Mouse (Mus musculus) right cerebral cortex, postnatal 25 days (tissue): Measurements from ENCODE around the gene Tmem198b.
"Not testable (repeated sequence)": the region's sequence is repeated elsewhere in the genome, so short reads cannot be mapped to it uniquely, and the experiment has no call there.

Experiments
- DNase-seq: peaks from one replicate; pipeline ENCODE4 v3.0.0; 2022

Tmem198b gene

GRCm38 (mm10) chr10:128804271-128805091 is at the start of gene Tmem198b:
Gene Tmem198b, minus strand, starts transcription at chr10:128804370.
- peak; percentile 66 for DNase-seq

DNA sequence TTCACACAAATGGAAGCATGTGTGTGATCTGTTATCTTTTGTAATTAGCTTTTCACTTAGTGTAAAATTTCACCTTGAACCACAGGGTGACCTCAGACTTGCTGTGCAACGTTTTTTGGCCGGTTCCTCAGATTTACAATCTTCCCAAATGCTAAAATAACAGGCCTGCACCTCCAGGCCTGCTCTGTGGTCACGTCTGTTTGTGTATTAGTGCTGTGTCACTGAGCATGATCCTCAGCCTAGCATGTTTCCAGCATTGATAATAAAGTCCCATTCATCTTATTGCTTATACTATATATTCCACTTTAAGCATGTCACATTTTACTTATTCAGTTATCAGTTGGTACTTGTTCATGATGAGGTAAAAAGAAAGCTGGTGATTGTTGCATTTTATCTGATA is 46.2 kb upstream of the Tmem198b start:
- no peak for DNase-seq

GRCm38 (mm10) chr10:128848426-128848825 is 44.3 kb upstream of the Tmem198b start:
- no peak for DNase-seq

DNA sequence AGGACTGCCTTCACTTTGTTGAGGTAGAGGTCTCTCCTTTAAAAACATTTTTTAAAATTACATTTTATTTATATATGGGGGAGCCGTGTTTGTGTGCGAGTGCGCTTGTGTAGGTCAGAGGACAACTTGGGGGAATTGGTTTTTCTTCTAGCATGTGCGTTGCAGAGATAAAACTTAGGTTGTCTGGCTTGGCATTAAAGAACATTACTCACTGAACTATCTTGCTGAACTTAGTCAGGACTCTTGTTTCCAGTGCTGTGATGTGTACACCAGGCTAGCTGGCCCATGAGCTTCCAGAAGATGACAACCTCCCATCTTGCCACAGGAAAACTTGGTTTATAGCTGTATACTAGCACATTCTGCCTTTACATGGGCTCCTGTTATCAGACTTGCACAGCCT is 42.5 kb upstream of the Tmem198b start:
- no peak for DNase-seq

DNA sequence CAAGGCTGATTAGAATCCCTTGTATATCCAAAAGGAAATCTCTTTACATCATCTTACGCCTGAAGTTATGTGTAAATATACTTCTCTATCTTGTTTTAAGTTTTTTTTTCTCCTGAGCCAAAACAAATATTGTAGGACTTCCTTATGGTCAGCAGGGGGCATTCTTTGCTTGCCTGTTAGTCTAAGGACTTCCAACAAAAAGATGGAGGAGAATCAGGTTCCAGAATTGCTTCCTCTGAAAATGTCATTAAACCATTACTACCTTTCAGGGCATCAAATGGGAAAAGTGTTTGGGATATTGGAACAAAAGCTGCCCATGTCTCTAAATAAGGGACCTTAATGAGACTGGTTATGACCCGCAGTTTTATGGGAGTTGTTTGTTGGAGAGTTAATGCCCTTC is 41.3 kb upstream of the Tmem198b start:
- no peak for DNase-seq

GRCm38 (mm10) chr10:128843260-128843659 is 39.1 kb upstream of the Tmem198b start:
- DNase-seq = no peak

- DNase-seq = no peak
These were observed 36.4 kb upstream of the Tmem198b start for GRCm38 (mm10) chr10:128840612-128841011.

GRCm38 (mm10) chr10:128839434-128839833 is 35.3 kb upstream of the Tmem198b start:
- DNase-seq = no peak

DNA sequence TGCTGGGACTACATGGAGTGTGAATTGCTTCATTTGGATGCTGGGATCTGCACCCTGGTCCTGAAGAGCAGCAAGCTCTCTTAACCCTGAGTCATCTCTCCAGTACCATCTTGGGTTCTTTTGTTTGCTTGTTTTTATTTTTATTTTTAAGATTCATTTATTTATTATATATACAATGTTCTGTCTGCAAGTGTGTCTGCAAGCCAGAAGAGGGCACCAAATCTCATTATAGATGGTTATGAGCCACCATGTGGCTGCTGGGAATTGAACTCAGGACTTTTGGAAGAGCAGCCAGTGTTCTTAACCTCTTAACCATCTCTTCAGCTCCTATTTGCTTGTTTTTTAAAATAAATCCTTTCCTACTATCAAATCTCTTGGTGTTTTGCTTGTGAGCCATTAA is 33.2 kb upstream of the Tmem198b start:
- no peak for DNase-seq

DNA sequence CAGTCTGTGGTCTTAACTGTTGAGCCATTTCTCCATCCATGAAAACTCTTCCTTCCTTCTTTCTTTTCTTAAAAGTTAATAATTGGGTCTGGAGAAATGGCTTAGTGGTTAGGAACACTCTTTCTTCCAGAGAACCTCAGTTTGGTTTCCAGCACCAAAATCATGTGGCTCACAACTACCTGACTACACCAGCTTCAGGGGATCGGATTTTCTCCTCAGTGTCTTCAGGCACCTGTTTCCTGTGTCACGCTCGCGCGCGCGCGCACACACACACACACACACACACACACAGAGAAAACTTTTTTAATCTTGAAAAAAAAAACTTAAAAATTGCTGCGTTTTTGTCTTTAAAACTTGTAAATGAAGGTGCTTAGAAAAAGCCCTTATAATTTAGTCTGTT is 19.7 kb upstream of the Tmem198b start:
- DNase-seq = no peak

GRCm38 (mm10) chr10:128823087-128823486 is 18.9 kb upstream of the Tmem198b start:
- not testable (repeated sequence) for DNase-seq

GRCm38 (mm10) chr10:128822135-128822534 is 18.0 kb upstream of the Tmem198b start:
- no peak for DNase-seq

DNA sequence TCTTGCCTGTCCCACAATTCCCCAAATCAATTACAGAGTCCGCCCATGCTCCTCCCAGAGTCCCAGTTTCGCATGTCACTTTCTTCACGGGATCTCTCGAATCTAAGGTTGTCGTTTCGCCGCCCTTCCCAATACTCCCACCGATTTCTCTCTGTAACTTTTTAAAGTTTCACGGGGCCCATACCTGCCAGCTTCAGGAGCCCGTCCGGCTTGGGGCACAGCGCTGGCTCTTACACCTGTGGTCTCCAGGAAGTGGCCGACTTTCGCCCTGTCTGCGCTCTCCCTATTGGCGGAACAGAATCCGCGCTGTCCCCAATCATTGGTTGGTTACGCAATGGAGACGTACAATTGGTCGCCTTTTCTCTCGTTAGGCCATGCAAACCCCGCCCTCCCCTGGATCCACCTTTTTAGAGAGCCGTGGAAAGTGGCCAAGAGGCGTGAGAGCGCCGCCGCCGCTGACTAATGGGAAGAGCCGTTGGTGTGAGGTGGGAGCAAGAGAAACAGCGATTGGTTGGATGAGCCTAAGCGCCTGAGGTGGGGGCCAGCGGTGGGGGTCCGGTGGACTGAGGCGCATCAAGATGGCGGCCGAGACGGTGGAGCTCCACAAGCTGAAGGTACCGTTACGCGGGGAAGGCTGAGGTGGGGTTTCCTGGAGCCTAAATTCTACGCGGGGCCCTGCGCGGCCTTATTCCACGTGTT is 17.3 kb upstream of the Tmem198b start, which contains the start of gene Ormdl2:
TSS of gene Ormdl2 (minus strand) at position 288 of the 699 bp plus-strand sequence.
- DNase-seq = peak; percentile 99

GRCm38 (mm10) chr10:128820217-128820616 is 16.0 kb upstream of the Tmem198b start:
- no peak for DNase-seq

GRCm38 (mm10) chr10:128817033-128817432 is 12.9 kb upstream of the Tmem198b start, which contains the start of gene Sarnp:
Gene Sarnp, plus strand, starts transcription at chr10:128817333.
- no peak for DNase-seq

DNA sequence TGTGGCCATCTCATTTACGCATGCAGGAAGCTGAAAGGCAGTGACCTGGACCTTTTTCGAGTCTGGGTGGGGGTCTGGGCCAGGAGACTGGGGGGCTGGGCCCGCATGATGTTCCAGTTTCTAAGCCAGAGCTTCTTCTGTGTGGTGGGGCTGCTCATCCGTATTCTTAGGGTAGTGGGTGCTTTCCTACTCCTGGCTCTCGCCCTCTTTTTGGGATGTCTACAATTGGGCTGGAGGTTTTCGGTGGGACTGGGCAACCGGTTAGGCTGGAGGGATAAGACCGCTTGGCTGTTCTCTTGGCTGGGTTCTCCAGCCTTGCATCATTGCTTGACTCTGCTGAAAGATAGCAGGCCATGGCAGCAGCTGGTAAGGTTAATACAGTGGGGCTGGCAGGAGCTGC is 2.8 kb upstream of the Tmem198b start:
- no peak for DNase-seq

- DNase-seq = no peak
These were observed 1.9 kb upstream of the Tmem198b start for GRCm38 (mm10) chr10:128806086-128806485.

DNA sequence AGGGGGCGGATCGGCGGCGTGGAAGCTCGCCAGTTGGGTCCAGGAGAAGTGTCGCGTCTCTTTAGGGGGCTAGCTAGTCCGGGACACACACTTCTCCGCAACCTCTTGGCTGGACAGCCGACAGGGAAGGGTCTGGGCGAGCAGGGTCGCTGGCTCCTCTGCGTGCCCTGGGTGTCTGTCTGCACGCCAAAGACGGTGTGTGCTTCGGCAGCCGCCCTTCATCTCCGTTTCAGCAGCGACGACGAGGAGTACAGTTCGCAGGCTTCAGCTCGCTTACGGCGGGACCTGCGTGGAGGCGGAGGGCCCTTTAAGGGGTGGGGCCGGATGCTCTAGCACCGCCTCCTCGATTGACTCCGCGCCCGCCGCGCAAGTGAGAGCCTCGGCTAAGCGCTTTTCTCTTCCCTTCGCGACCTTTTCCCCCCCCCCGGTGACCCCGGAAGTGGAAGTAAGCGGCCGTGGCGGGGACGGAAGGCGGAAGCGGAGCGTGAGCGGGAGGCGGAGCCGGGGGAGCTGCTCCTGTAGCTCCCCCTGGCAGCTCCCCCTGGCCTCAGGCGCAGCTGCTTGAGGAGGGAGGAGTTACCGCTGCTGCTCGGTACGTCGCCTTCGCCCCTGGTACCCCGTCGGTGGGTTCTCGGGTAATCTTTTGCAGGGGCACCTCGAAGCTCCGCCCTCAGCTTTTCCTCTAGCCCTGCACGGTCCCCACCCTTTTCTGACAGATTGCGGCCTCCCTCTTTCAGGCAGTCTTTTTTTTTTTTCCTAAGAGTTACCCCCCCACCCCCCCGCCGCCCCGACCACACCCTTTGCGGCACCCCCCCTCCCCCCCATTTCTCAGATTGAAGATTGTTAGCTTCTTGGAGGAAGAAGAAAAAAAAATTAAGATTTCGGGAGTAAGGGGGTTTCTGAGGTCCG is 1.2 kb upstream of the Tmem198b start:
- peak; percentile 93 for DNase-seq

DNA sequence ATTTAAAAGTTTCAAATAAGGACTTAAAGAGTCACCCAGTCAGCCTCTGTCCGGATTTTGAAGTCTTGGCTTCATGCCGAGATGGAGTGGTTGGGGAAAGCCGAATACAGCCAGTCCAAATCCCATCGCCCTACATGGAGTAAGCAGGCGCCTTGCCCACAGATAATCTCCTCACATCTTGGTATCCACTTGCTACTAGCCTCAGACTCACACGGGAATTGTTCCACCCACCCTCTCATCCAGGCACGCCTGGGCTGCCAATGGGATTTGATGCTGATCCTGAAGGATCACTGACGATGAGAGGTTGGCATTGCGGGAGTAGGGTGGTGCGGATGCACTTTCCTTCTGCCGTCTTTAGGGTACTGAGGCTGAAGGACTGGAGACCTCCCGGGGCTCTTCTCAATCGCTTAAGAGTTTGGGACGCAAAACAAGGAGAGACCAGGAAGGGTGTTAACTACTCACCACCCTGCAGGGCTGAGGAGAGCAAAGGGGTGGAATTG is 349 bp downstream of the Tmem198b start, which contains the start of gene Dnajc14:
TSS of gene Dnajc14 (plus strand) at position 292 of the 500 bp plus-strand sequence.
- DNase-seq = peak; percentile 64

DNA sequence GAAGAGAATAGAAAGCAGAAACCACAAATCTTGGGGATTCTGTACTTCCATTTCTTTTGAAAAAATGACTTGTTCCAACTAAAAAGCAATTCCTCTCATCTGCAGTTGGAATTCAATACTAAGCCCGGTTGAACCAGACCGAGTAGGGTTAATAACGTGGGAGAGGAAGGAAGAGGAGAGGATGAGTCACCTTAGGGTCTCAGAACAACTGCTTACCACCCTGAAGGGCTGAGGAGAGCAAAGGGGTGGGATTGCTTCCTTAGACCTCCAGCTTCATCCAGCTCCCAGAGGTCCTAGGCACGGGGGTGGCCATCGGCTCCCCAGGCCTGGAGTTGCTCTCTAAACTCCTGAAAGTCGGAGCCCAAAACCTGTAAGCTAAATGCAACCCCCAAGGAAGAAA is 809 bp downstream of the Tmem198b start:
- DNase-seq = no peak

DNA sequence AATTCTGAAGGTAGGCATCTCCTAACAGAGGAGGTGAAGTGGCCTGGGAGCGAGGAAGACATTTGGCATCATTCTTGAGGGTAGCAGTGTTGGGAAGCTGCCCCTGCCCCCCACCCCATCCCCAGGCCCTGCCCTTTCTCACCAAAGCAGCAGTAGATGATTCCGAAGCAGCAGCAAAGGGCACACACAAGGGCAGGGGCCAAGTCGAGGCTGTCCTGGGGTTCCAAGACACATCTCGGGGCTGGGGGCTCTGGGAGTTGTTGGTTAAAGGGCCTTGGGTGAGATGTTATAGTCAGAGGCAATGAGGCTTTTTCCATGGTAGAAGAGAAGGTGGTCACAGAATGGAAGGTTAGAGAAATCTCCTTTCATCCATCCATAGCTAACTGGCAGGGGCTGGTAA is 1.2 kb downstream of the Tmem198b start:
- no peak for DNase-seq

- no peak for DNase-seq
These were observed 2.1 kb downstream of the Tmem198b start for GRCm38 (mm10) chr10:128801981-128802495.
